Mouse (Mus musculus) thymus, adult 2 months (tissue): ENCODE data around the gene Mpig6b.

Experiments
- CTCF ChIP-seq: fragments of 200-500 bp; IDR thresholded peaks from 2 replicates; pipeline ENCODE4 v1.5.1; 2012; ENCODE audit warnings: mild to moderate bottlenecking, control low read depth, low read length, moderate library complexity, borderline replicate concordance; ENCODE audit not compliant: control insufficient read depth, poor library complexity, insufficient read depth; ENCODE audit errors: extremely low read depth
- POLR2A ChIP-seq: fragments of 200-500 bp; IDR thresholded peaks from 2 replicates; pipeline ENCODE4 v1.6.1; 2012; ENCODE audit warnings: mild to moderate bottlenecking, low read length, control low read depth, moderate library complexity; ENCODE audit not compliant: control insufficient read depth, poor library complexity, insufficient read depth; ENCODE audit errors: extremely low read depth

- no peak for TF ChIP-seq CTCF
- no peak for TF ChIP-seq POLR2A
These were observed 34.7 kb downstream of the Mpig6b start for GRCm38 (mm10) chr17:35031272-35031671.
